Mouse (Mus musculus) heart, embryonic 16.5 days (tissue): ENCODE measurements around the gene Zfp68. TPM values are rescaled to one million over a fixed set of nuclear protein-coding genes. Genes with fewer than 3 reads are reported as not detected.
"Not testable (repeated sequence)": the region's sequence is repeated elsewhere in the genome, so short reads cannot be mapped to it uniquely, and the experiment has no call there.

ENCODE experiments used
- ATAC-seq: fragments of 200-750 bp; cut with Nextera tagmentation; replicated peaks from 2 replicates; pipeline ENCODE4 v1.8.0; 2017; ENCODE audit warnings: moderate number of reproducible peaks; ENCODE audit not compliant: insufficient read depth, low FRiP score; ENCODE audit errors: extremely low read depth
- H3K27ac ChIP-seq: fragments of 300-500 bp; sonication (generic); 2 replicates; pipeline ENCODE4 v1.5.1; 2014; ENCODE audit warnings: mild to moderate bottlenecking, low read length, control low read depth, moderate library complexity
- H3K27me3 ChIP-seq: fragments of 300-500 bp; sonication (generic); 2 replicates; pipeline ENCODE4 v1.6.1; 2014; ENCODE audit warnings: low read length, mixed read lengths; ENCODE audit not compliant: control insufficient read depth, insufficient read depth
- H3K36me3 ChIP-seq: fragments of 300-500 bp; sonication (generic); 2 replicates; pipeline ENCODE4 v1.6.1; 2014; ENCODE audit not compliant: control insufficient read depth, insufficient read depth
- H3K4me1 ChIP-seq: fragments of 300-500 bp; sonication (generic); 2 replicates; pipeline ENCODE4 v1.6.1; 2014; ENCODE audit warnings: low read length, mixed read lengths; ENCODE audit not compliant: control insufficient read depth, insufficient read depth
- H3K4me2 ChIP-seq: fragments of 300-500 bp; sonication (generic); 2 replicates; pipeline ENCODE4 v1.6.1; 2014; ENCODE audit warnings: low read depth, mild to moderate bottlenecking, control low read depth, low read length
- H3K4me3 ChIP-seq: fragments of 300-500 bp; sonication (generic); 2 replicates; pipeline ENCODE4 v1.5.1; 2014; ENCODE audit warnings: mild to moderate bottlenecking, control low read depth, low read length
- H3K9ac ChIP-seq: fragments of 300-500 bp; sonication (generic); 2 replicates; pipeline ENCODE4 v1.6.1; 2014; ENCODE audit warnings: low read length, control low read depth
- H3K9me3 ChIP-seq: fragments of 300-500 bp; sonication (generic); replicated peaks from 2 replicates; pipeline ENCODE4 v1.6.1; 2016; ENCODE audit warnings: low read length; ENCODE audit not compliant: control insufficient read depth
- whole genome bisulfite sequencing: fragments of 180-500 bp; shearing (Covaris S2); extraction: QIAGEN DNeasy Blood & Tissue Kit; methylation state at CpG from one replicate; pipeline ENCODE4 v1.1.7; 2014; 5-methylcytosine and 5-hydroxymethylcytosine counted together
- microRNA-seq: library from miRNA; unstranded; fragments of <30 nt; microRNA quantifications from one replicate; pipeline ENCODE4, GENCODE M21; 2017
- polyA plus RNA-seq: library from polyadenylated mRNA; unstranded; fragments of >200 nt; fragmentation: Nextera tagmentation; extraction: Ambion mirVana; gene quantifications from 2 replicates; pipeline ENCODE4 v1.2.1, GENCODE M21; 2015

Zfp68 gene
- polyA plus RNA-seq, 1 experiment from 2014 or later: 47.2 TPM

- no peaks in the 10 kb centered on the region for H3K9me3 ChIP-seq
- 18% methylated on average over 3 of the region's 3 CpGs for WGBS
- H3K36me3 ChIP-seq: no peaks in the 10 kb centered on the region
- peak overlapping the region; percentile 89 for H3K9ac ChIP-seq
- H3K4me1 ChIP-seq: peaks cover 13% of the 10 kb centered on the region
- H3K27ac ChIP-seq: peak overlapping the region; percentile 76; the same call in 1 of the 2 replicates
- no peak for ATAC-seq
- H3K27me3 ChIP-seq: no peaks in the 10 kb centered on the region
- peak overlapping the region; percentile 81 for H3K4me3 ChIP-seq
- peak overlapping the region; percentile 78 for H3K4me2 ChIP-seq
Observed at GRCm38 (mm10) chr5:138623478-138623875, 3.9 kb upstream of the Zfp68 start.

- Histone ChIP-seq H3K4me1 (peaks cover 15% of the 10 kb centered on the region), H3K4me2 (peak within 1 kb of the TSS; percentile 78), H3K27me3 (no peaks in the 10 kb centered on the region), H3K4me3 (peak within 1 kb of the TSS; percentile 81), H3K27ac (peak within 1 kb of the TSS; percentile 81), H3K9ac (peak within 1 kb of the TSS; percentile 89), H3K36me3 (peaks cover 6% of the 10 kb centered on the region), H3K9me3 (peaks cover 4% of the 10 kb centered on the region)
- peak; percentile 94 for ATAC-seq
- under 1% methylated on average over 30 of the region's 30 CpGs for WGBS
Observed at GRCm38 (mm10) chr5:138622645-138623477, 3.3 kb upstream of the Zfp68 start, which contains the start of gene A430033K04Rik. Gene A430033K04Rik, plus strand, starts transcription at chr5:138622859.

- H3K9me3 ChIP-seq: peaks cover 19% of the 10 kb centered on the region
- no peak for ATAC-seq
- H3K36me3 ChIP-seq: peaks cover 26% of the 10 kb centered on the region
- no peak overlapping the region for H3K4me3 ChIP-seq
- H3K4me1 ChIP-seq: peaks cover 15% of the 10 kb centered on the region
- 67% methylated on average over 5 of the region's 5 CpGs for WGBS
- H3K27me3 ChIP-seq: no peaks in the 10 kb centered on the region
- H3K27ac ChIP-seq: no peak overlapping the region
- H3K9ac ChIP-seq: no peak overlapping the region
- no peak overlapping the region for H3K4me2 ChIP-seq
Observed at GRCm38 (mm10) chr5:138620836-138621235, 1.3 kb upstream of the Zfp68 start.

- Histone ChIP-seq H3K36me3 (peaks cover 51% of the 10 kb centered on the region), H3K27ac (no peak overlapping the region), H3K4me2 (peak overlapping the region; percentile 62; the same call in 1 of the 2 replicates), H3K4me3 (peak overlapping the region; percentile 26; the same call in 1 of the 2 replicates), H3K9ac (no peak overlapping the region), H3K4me1 (0 out of 2 replicates have a peak, but pooled peaks cover 9% of the 10 kb centered on the region), H3K27me3 (no peaks in the 10 kb centered on the region), H3K9me3 (peaks cover 26% of the 10 kb centered on the region)
- 97% methylated on average over 1 of the region's 1 CpGs for WGBS
- no peak for ATAC-seq
Observed at GRCm38 (mm10) chr5:138618353-138618752, 1.2 kb downstream of the Zfp68 start.

GRCm38 (mm10) chr5:138587396-138587795 lies 32.2 kb downstream of the Zfp68 start:
- H3K4me3 ChIP-seq: no peak overlapping the region
- no peak overlapping the region for H3K27ac ChIP-seq
- no peak overlapping the region for H3K4me2 ChIP-seq
- no peaks in the 10 kb centered on the region for H3K36me3 ChIP-seq
- H3K4me1 ChIP-seq: no peaks in the 10 kb centered on the region
- 76% methylated on average over 6 of the region's 6 CpGs for WGBS
- H3K9ac ChIP-seq: no peak overlapping the region
- H3K27me3 ChIP-seq: no peaks in the 10 kb centered on the region
- ATAC-seq: no peak
- H3K9me3 ChIP-seq: peaks cover 9% of the 10 kb centered on the region

GRCm38 (mm10) chr5:138571623-138572022 lies 47.9 kb downstream of the Zfp68 start:
- Histone ChIP-seq H3K4me1 (no peaks in the 10 kb centered on the region), H3K9ac (no peak overlapping the region), H3K27ac (no peak overlapping the region), H3K27me3 (no peaks in the 10 kb centered on the region), H3K36me3 (no peaks in the 10 kb centered on the region), H3K4me3 (no peak overlapping the region), H3K9me3 (no peaks in the 10 kb centered on the region; the same call in 1 of the 2 replicates), H3K4me2 (no peak overlapping the region)
- no peak for ATAC-seq
- 48% methylated on average over 4 of the region's 4 CpGs for WGBS

GRCm38 (mm10) chr5:138564612-138565011 lies 54.9 kb downstream of the Zfp68 start, which contains the start of gene 1700123K08Rik:
Gene 1700123K08Rik, minus strand, starts transcription at chr5:138564712.
- not testable (repeated sequence) for H3K4me2 ChIP-seq, H3K9me3 ChIP-seq, ATAC-seq, H3K27ac ChIP-seq, H3K9ac ChIP-seq, H3K4me3 ChIP-seq, H3K36me3 ChIP-seq, H3K27me3 ChIP-seq, H3K4me1 ChIP-seq
- WGBS: 71% methylated on average over 2 of the region's 2 CpGs

Small RNA genes lying within 50 kb of the gene (microRNA-seq; reads per million reads assigned to microRNA genes)
- not detected for gene Gm24082

Other genes with a start within 250 kb of the Zfp68 start
- 19.9 and 21.3 TPM in 2 replicates for gene Zfp157, start 178.3 kb downstream of the Zfp68 start, polyA plus RNA-seq
- not detected in 2 replicates for gene 1700123K08Rik, start 55.0 kb downstream of the Zfp68 start, polyA plus RNA-seq
- gene A430033K04Rik, start 3.1 kb upstream of the Zfp68 start, polyA plus RNA-seq: 7.3 and 7.8 TPM in 2 replicates
- gene Fam20c, start 134.8 kb upstream of the Zfp68 start, polyA plus RNA-seq: 5.4 and 5.6 TPM in 2 replicates
- gene Gm5294, start 200.3 kb upstream of the Zfp68 start, polyA plus RNA-seq: 0.24 TPM in 1 of 2 replicates, not detected in the other